Mouse (Mus musculus) hindbrain, embryonic 16.5 days (tissue): Measurements from ENCODE around the gene Gm45716. TPM values are rescaled to one million over a fixed set of nuclear protein-coding genes. Genes with fewer than 3 reads are reported as not detected.

Experiments used
- ATAC-seq: fragments of 200-750 bp; cut with Nextera tagmentation; 2 replicates; pipeline ENCODE4 v1.8.0; 2017; ENCODE audit warnings: moderate TSS enrichment, moderate library complexity
- H3K27ac ChIP-seq: fragments of 300-500 bp; sonication (generic); 2 replicates; pipeline ENCODE4 v1.5.1; 2014; ENCODE audit warnings: low read depth, mild to moderate bottlenecking, control low read depth, low read length, moderate library complexity
- H3K27me3 ChIP-seq: fragments of 300-500 bp; sonication (generic); replicated peaks from 2 replicates; pipeline ENCODE4 v1.6.1; 2014; ENCODE audit warnings: low read length; ENCODE audit not compliant: control insufficient read depth, insufficient read depth
- H3K36me3 ChIP-seq: fragments of 300-500 bp; sonication (generic); 2 replicates; pipeline ENCODE4 v1.6.1; 2014; ENCODE audit warnings: mild to moderate bottlenecking, low read length, moderate library complexity, mixed read lengths; ENCODE audit not compliant: control insufficient read depth, insufficient read depth
- H3K4me1 ChIP-seq: fragments of 300-500 bp; sonication (generic); 2 replicates; pipeline ENCODE4 v1.6.1; 2014; ENCODE audit warnings: low read depth, low read length; ENCODE audit not compliant: control insufficient read depth, insufficient read depth
- H3K4me2 ChIP-seq: fragments of 300-500 bp; sonication (generic); 2 replicates; pipeline ENCODE4 v1.6.1; 2014; ENCODE audit warnings: mild to moderate bottlenecking, low read length, control low read depth, moderate library complexity
- H3K4me3 ChIP-seq: fragments of 300-500 bp; sonication (generic); 2 replicates; pipeline ENCODE4 v1.5.1; 2014; ENCODE audit warnings: mild to moderate bottlenecking, low read length, control low read depth, moderate library complexity
- H3K9ac ChIP-seq: fragments of 300-500 bp; sonication (generic); 2 replicates; pipeline ENCODE4 v1.6.1; 2014; ENCODE audit warnings: low read depth, mild to moderate bottlenecking, control low read depth, low read length, moderate library complexity
- H3K9me3 ChIP-seq: fragments of 300-500 bp; sonication (generic); 2 replicates; pipeline ENCODE4 v1.6.1; 2014; ENCODE audit warnings: mild to moderate bottlenecking, low read length, moderate library complexity; ENCODE audit not compliant: control insufficient read depth
- WGBS: fragments of 180-500 bp; shearing (Covaris S2); extraction: QIAGEN DNeasy Blood & Tissue Kit; methylation state at CpG from one replicate; pipeline ENCODE4 v1.1.7; 2014; 5-methylcytosine and 5-hydroxymethylcytosine counted together
- polyA plus RNA-seq: library from polyadenylated mRNA; unstranded; fragments of >200 nt; fragmentation: Nextera tagmentation; extraction: Ambion mirVana; gene quantifications from 2 replicates; pipeline ENCODE4 v1.2.1, GENCODE M21; 2015

Gm45716 gene
- polyA plus RNA-seq, 1 experiment from 2014 or later: 19.1 TPM

DNA sequence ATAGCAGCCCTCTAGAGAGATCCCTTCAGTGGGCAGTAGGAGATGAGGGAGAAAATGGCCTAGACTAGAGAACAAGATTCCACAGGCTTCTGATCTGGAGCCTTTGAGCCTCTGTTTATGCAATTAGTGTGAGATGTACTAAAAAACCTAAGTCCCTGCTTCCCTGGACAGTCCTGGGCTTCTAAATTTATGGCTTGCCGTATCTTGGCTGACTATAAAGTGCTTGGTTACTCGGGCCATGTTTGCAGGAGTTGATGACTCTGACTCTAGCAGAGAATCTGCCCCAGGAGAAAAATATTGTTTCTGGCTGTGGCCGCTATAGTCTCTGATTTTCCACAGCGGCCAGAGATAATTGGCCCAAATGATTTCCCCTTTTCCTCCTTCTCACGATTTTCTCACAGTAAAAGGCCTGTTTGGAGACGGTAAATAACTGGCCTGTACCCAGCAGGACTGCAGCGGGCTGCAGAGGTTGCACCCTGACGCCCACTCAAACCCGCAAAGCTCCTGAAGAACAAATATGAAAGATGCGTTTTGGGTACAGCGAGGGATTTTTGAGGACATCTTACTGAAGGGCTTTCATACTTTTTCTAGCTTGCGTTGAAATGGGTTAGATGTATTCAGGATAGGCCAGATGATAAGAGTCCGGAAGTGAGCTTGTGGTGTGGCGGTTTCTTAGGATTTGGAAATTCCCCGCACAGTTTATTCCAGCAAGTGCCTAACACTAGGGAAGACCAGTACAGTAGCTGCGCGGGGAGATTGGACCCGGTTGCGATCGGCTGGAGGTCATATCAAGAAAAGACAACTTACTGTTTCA is 18.1 kb upstream of the Gm45716 start:
- 52% methylated on average over 20 of the region's 20 CpGs for WGBS
- peak overlapping the region; percentile 58 for H3K4me2 ChIP-seq
- ATAC-seq: peak; percentile 80
- H3K4me3 ChIP-seq: peak overlapping the region; percentile 33
- no peaks in the 10 kb centered on the region for H3K36me3 ChIP-seq
- H3K4me1 ChIP-seq: no peaks in the 10 kb centered on the region
- H3K27me3 ChIP-seq: no peaks in the 10 kb centered on the region
- H3K9ac ChIP-seq: peak overlapping the region; percentile 52
- H3K9me3 ChIP-seq: no peaks in the 10 kb centered on the region
- peak overlapping the region; percentile 39; the same call in 1 of the 2 replicates for H3K27ac ChIP-seq

DNA sequence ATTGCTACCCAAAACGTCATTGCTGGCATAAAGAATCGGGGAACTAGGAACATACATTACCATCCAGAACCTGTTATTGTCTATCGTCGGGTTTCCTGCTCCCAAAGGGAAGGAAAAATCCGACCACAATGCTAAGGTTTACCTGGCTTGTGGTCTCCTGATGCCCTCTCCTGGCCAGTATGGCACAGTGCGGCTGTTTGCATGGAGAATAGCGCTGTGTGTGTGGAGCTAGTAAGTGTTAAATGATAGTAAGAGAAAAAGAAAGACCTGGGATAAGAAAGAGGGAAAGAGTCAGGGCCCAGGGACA is 17.5 kb upstream of the Gm45716 start:
- peak overlapping the region; percentile 39; the same call in 1 of the 2 replicates for H3K27ac ChIP-seq
- no peaks in the 10 kb centered on the region for H3K36me3 ChIP-seq
- no peaks in the 10 kb centered on the region for H3K27me3 ChIP-seq
- no peaks in the 10 kb centered on the region for H3K9me3 ChIP-seq
- no peaks in the 10 kb centered on the region for H3K4me1 ChIP-seq
- 2% methylated on average over 7 of the region's 7 CpGs for WGBS
- H3K4me3 ChIP-seq: peak overlapping the region; percentile 33
- peak overlapping the region; percentile 58 for H3K4me2 ChIP-seq
- peak overlapping the region; percentile 52 for H3K9ac ChIP-seq
- peak; percentile 94 for ATAC-seq

DNA sequence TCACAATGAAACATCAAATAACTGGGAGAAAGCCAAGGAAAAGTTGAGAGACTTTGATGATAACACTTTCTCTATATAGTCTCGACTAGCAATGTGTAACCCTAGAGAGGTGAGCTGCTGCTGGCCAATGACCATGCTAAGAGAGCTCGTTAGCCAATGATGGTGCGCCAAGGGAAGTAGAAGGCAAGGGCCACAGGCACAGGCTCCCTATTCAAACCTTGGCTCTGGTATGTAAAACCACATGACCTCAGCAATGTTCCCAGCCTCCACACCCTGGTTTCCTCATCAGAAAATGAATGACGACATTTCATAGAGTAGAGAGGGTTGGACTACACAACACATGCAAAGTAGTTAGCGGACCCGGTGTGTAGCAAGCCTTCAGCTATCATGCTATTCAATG is 15.2 kb upstream of the Gm45716 start:
- Histone ChIP-seq H3K4me1 (no peaks in the 10 kb centered on the region), H3K9me3 (no peaks in the 10 kb centered on the region), H3K36me3 (no peaks in the 10 kb centered on the region), H3K4me2 (no peak overlapping the region), H3K9ac (no peak overlapping the region), H3K27me3 (no peaks in the 10 kb centered on the region), H3K4me3 (no peak overlapping the region), H3K27ac (no peak overlapping the region)
- ATAC-seq: no peak
- WGBS: 92% methylated on average over 6 of the region's 6 CpGs

DNA sequence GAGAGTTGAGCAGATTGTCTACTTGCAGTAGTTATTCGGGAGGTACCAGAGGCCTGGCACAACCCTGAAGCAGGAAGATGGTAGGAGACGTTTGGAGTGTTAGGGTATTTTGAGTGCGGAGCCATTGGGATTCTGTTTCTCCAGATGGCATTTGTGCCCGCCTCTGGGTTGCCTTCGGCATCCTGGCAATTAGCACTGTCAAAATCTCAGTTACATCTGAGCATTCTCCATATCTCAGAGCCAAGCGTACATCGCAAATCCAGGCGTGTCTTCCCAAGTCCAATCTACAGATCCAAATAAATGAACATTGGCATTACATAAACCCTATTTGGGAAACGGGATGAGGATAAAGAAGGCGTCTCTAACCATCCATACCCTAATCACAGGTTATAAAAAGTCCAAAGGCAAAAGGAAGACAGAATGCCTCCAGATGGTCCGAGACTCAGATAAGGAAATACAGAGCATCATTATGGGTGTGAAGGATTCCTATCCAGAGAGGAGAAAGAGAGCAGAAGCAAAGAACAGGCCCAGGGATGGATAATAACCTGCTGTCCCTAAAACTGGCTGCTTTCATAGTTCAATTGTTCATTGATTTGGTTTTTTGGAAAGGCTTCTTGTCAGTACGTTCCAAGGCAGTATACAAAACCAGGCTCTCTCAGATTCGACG is 11.7 kb upstream of the Gm45716 start:
- Histone ChIP-seq H3K4me1 (no peaks in the 10 kb centered on the region), H3K4me3 (no peak overlapping the region), H3K4me2 (no peak overlapping the region), H3K9me3 (no peaks in the 10 kb centered on the region), H3K36me3 (no peaks in the 10 kb centered on the region), H3K27me3 (no peaks in the 10 kb centered on the region), H3K9ac (no peak overlapping the region), H3K27ac (no peak overlapping the region)
- ATAC-seq: no peak
- WGBS: 88% methylated on average over 14 of the region's 14 CpGs

DNA sequence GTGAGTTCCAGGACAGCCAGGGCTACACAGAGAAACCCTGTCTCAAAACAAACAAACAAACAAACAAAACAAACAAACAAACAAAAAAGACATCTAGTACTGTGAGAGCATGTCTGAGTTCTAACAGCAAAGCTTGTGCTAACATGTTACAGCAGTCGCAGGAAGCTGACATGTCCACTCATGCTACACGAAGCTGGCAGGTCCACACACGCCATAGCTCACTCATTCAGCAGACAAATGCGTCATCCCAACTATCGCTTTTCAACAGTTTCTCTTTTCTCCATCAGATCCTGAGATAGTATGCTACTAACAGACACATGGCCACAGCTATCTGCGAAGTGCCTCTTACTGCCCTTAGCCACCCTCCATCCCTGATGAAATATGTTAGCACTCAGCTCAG is 10.1 kb upstream of the Gm45716 start:
- ATAC-seq: no peak
- 92% methylated on average over 6 of the region's 6 CpGs for WGBS
- Histone ChIP-seq H3K9me3 (no peaks in the 10 kb centered on the region), H3K9ac (no peak overlapping the region), H3K4me1 (no peaks in the 10 kb centered on the region), H3K36me3 (no peaks in the 10 kb centered on the region), H3K27me3 (no peaks in the 10 kb centered on the region), H3K4me2 (no peak overlapping the region), H3K4me3 (no peak overlapping the region), H3K27ac (no peak overlapping the region)

DNA sequence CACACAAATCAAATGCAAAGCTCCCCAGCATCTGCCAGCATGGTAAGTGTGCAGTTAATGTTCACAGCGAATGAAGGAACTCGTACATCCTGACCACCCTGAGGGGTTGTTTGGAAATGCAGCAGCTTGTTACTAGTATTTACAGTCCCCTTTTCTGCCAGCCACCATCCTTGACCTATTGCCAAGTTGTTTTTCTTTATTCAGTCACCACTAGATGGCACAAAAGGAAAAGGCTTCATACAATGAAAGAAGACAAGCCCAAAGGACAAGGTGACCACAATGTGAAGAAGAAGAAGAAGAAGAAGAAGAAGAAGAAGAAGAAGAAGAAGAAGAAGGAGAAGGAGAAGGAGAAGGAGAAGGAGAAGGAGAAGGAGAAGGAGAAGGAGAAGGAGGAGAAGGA is 4.1 kb upstream of the Gm45716 start:
- no peak overlapping the region for H3K4me2 ChIP-seq
- H3K27ac ChIP-seq: no peak overlapping the region
- no peaks in the 10 kb centered on the region for H3K36me3 ChIP-seq
- H3K9ac ChIP-seq: no peak overlapping the region
- no peaks in the 10 kb centered on the region for H3K9me3 ChIP-seq
- no peaks in the 10 kb centered on the region for H3K4me1 ChIP-seq
- no peak overlapping the region for H3K4me3 ChIP-seq
- no peaks in the 10 kb centered on the region for H3K27me3 ChIP-seq
- no peak for ATAC-seq
- 26% methylated on average over 2 of the region's 2 CpGs for WGBS

DNA sequence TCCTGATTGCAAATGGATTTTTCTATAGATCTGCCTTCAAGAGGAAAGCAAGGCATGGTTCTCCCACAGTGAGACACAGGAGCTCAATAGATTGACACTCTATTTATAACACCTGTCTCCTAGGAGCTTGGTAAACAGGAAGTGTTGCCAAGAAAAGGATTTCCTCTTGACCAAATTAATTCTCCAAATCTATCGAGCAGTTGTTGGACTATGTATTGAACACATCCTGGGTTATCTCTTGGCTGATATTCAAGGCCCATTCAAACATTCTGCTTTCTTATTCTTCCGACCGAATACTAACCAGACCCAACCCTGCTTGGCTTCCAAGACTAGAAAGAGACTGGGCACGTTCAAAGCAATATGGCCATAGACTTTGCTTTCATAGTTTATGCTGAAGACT is 2.7 kb upstream of the Gm45716 start:
- 82% methylated on average over 4 of the region's 4 CpGs for WGBS
- no peak overlapping the region for H3K4me3 ChIP-seq
- H3K36me3 ChIP-seq: no peaks in the 10 kb centered on the region
- no peak overlapping the region for H3K9ac ChIP-seq
- no peak overlapping the region for H3K4me2 ChIP-seq
- no peaks in the 10 kb centered on the region for H3K9me3 ChIP-seq
- H3K4me1 ChIP-seq: no peaks in the 10 kb centered on the region
- H3K27ac ChIP-seq: no peak overlapping the region
- ATAC-seq: no peak
- H3K27me3 ChIP-seq: no peaks in the 10 kb centered on the region

DNA sequence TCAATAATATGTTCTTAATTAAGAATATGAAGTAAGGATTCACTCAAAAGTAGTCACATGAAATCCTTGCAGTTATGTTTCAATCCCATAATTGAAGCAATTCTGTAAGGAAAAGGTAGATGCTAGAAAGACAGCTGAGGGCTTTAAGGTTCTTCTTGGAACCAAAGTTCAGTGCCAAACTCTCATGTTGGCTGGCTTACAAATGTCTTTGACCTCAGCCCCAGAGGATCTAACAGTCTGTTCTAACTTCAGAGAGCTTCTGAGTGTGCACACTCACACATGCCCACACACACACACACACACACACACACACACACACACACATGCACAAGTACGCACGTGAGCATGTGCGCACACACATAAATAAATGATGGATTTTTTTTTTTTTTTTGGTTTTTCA is 2.7 kb downstream of the Gm45716 start:
- Histone ChIP-seq H3K4me3 (no peak overlapping the region), H3K27ac (no peak overlapping the region), H3K36me3 (no peaks in the 10 kb centered on the region), H3K4me1 (no peaks in the 10 kb centered on the region), H3K9ac (no peak overlapping the region), H3K4me2 (no peak overlapping the region), H3K27me3 (no peaks in the 10 kb centered on the region), H3K9me3 (no peaks in the 10 kb centered on the region)
- ATAC-seq: no peak
- WGBS: 99% methylated on average over 3 of the region's 3 CpGs

DNA sequence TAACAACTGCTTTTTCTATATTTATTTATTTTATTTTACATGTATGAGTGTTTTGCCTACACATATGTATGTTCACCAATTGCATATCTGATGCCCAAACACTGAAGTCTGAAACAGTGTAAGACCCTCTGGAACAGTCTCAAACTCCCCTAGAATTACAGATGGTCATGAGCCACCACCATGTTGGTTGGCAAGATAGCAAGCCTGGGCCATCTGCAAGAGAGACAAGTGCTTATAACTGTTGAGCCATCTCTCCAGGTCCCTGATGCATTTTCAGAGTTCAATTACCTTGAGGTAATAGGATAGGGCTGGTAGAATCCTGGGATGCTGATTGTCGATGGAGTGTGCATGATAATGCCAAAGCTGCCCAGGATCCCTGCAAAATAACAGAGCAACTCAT is 7.5 kb downstream of the Gm45716 start:
- H3K36me3 ChIP-seq: no peaks in the 10 kb centered on the region
- no peaks in the 10 kb centered on the region for H3K9me3 ChIP-seq
- H3K9ac ChIP-seq: no peak overlapping the region
- 58% methylated on average over 1 of the region's 1 CpGs for WGBS
- H3K4me3 ChIP-seq: no peak overlapping the region
- ATAC-seq: no peak
- no peak overlapping the region for H3K4me2 ChIP-seq
- no peak overlapping the region for H3K27ac ChIP-seq
- H3K4me1 ChIP-seq: no peaks in the 10 kb centered on the region
- H3K27me3 ChIP-seq: no peaks in the 10 kb centered on the region
